Mouse (Mus musculus) heart, postnatal 0 days (tissue): ENCODE results near the gene Camk2d.

ENCODE experiments used
- CTCF ChIP-seq: IDR thresholded peaks from 2 replicates; pipeline ENCODE4 v1.5.1; 2016; ENCODE audit warnings: antibody characterized with exemption, control low read depth, low read depth
- EP300 ChIP-seq: IDR thresholded peaks from 2 replicates; pipeline ENCODE4 v1.6.1; 2016; ENCODE audit warnings: antibody characterized with exemption, low read depth

GRCm38 (mm10) chr3:126598329-126598676 lies 2.2 kb downstream of the Camk2d start:
- TF ChIP-seq CTCF (no peak), EP300 (no peak)
